Mouse (Mus musculus): ENCODE measurements around the gene Hexim2.
A peak's percentile ranks its signal among the peaks of the same experiment; 100 is the strongest.

The Hexim2 gene

GRCm38 (mm10) chr11:103111881-103112551 is 20.2 kb upstream of the Hexim2 start:
- DNase-seq (ENCODE audit: low read depth): no peak

GRCm38 (mm10) chr11:103112552-103112912 is 19.7 kb upstream of the Hexim2 start:
- no peak for DNase-seq (ENCODE audit: low read depth)

- DNase-seq (ENCODE audit: low read depth): no peak
Measured at GRCm38 (mm10) chr11:103113005-103113404, 19.2 kb upstream of the Hexim2 start.

- DNase-seq (ENCODE audit: low read depth): no peak
Measured at GRCm38 (mm10) chr11:103113771-103114170, 18.5 kb upstream of the Hexim2 start.

DNA sequence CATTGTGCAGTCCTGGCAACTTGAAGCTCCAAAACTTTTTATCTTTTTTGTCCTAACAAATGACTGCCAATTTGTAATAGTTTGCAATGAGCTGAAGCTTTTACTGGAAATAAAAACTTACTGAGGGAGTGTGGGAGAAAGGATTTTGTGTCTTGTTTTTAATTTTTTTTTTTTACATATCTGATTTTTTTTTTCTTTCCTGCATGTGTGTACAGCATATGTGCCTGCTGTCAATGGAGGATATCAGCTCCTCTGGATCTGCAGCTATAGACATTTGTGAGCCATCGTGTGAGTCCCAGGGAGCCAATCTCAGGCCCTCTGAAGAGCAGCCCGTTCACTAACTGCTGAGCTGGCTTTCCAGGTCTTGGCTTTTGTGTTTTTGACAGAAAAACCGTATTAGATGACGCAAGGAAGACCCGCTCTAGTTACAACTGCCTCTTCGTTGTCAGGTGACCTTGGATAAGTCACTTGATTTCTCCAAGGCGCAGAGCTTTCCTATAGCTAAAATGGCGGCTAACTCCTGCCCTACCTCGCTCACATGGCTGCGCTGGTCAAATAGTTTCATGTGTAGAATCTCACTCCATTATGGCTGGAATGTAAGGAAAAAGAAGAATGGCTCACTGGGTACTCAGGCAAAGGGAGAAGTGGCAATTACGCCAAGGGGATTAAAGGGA is 17.8 kb upstream of the Hexim2 start:
- DNase-seq (ENCODE audit: low read depth): peak; percentile 46

GRCm38 (mm10) chr11:103115163-103116007 is 16.8 kb upstream of the Hexim2 start:
- DNase-seq (ENCODE audit: low read depth): peak; percentile 89

DNA sequence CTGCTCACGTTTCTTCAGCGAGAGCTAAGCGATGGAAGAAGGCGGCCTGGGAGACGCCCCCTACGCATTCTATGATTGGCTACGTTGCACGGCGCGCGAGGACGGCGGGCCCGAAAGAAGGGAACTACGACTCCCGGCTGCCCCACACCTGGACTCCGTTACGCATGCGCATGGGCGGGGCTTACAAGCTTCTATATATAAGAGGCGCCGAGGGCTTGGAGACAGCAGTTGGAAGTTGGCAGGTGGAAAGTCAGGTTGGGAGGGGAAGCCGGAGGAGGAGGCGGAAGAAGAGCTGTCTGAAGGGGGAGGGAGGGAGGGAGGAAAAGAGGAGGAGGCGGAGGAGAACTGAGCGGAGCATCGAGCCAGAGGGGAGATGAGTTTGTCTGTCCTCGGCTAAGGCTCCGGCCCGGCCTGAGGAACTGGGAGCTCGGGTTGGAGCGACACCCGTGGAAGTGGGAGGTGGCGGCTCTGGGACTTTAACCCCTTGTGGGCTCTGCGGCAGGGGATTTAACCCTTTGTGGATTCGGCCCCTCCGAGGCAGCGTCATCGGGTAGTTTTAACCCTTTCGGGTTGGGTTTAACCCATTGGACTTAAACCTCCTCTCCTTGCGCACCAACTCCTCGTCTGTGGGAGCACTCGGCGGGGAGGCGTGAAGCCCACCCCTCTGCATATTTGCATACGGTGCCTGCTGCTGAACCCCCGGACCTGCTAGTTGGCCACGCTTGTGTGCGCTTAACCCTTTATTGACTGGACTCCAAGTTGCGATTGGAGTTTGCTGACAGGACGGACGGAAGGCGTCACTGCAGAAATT is 16.0 kb upstream of the Hexim2 start, which contains the start of gene Hexim1:
Gene Hexim1, plus strand, starts transcription at position 224 of the 811 bp plus-strand sequence.
- DNase-seq (ENCODE audit: low read depth): peak; percentile 100

DNA sequence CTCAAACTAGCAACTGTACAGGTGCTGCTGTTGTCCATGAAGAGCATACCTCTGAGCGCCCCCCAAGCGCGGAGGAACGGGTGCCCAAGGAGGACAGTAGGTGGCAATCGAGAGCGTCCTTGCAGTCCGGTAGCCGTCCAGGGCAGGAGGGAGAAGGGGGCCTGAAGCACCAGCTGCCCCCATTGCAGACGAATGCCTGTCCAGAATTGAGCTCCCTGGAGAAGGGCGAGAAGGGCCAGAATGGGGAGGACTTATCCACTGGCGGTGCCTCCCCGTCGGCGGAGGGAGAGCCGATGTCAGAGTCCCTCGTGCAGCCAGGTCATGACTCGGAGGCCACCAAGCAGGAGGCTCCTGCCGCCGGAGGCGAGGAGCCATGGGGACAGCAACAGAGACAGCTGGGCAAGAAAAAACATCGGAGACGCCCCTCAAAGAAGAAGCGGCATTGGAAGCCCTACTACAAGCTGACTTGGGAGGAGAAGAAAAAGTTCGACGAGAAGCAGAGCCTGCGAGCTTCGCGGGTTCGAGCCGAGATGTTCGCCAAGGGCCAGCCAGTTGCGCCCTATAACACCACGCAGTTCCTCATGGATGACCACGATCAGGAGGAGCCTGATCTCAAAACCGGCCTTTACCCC is 15.2 kb upstream of the Hexim2 start:
- DNase-seq (ENCODE audit: low read depth): peak; percentile 87

GRCm38 (mm10) chr11:103117591-103118009 is 14.6 kb upstream of the Hexim2 start:
- peak; percentile 62 for DNase-seq (ENCODE audit: low read depth)

GRCm38 (mm10) chr11:103118866-103119265 is 13.4 kb upstream of the Hexim2 start:
- DNase-seq (ENCODE audit: low read depth): no peak

GRCm38 (mm10) chr11:103119609-103120008 is 12.6 kb upstream of the Hexim2 start:
- DNase-seq (ENCODE audit: low read depth): peak; percentile 56

DNA sequence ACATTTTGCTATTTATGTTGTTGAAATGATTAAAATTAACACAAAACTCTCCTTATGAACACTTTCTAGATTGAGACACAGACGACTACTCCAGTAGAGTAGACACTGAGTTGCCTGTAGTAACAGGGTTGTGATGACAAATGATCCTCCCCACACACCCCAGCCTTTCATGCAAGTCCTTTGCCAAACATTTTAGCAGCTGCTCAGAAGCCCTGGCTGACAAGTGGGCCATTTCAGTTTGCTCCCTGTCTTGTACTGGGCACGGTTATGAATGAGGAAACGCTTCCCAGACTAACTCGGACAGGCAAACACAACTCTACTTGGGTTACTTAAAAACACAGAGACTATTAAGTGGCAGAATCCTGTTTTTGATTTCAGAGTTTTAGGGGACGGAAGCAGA is 11.9 kb upstream of the Hexim2 start:
- DNase-seq (ENCODE audit: low read depth): no peak

DNA sequence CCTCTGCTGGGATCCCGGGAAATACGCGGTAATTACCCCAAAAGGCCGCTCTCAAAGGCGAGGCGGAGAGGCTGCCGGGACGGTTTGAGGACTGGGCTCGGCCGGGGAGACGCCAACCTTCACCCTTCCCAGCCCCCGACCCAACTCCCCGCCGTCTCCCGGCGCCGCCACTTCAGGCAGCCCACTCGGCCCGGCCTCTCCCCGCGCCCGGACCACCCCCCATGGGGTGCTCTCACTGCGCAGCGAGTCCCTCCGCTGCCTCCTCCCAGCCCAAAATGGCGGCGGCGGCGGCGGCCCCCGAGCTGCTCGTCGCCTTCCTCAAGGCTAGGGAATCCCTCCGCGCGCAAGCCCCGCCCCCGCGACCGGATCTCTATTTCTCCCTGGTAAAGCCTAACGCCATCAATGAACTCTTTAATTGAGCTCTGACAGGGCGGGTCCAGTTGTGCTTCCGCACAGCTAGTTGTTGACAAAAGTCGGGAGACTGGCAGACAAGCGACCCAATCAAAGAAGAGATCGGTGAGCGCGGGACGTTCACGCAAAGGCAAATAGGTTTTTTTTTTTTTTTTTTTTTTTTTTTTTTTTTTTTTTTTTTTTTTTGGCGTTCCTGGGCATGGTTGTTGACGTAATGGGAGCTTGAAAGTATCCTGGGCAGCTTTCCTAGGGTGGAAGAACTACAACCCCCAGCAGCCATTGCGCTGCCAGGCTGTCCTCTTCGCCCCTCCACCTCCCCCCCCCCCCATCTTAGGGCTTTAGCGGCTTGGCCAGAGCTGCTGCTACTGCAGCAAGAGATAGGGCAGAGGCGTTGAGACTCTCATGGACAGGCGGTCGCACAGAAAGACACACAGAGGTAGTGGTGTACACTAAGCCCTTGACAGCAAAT is 587 bp downstream of the Hexim2 start:
- peak; percentile 100 for DNase-seq (ENCODE audit: low read depth)

GRCm38 (mm10) chr11:103133456-103134185 is 1.4 kb downstream of the Hexim2 start:
- DNase-seq (ENCODE audit: low read depth): peak; percentile 43

DNA sequence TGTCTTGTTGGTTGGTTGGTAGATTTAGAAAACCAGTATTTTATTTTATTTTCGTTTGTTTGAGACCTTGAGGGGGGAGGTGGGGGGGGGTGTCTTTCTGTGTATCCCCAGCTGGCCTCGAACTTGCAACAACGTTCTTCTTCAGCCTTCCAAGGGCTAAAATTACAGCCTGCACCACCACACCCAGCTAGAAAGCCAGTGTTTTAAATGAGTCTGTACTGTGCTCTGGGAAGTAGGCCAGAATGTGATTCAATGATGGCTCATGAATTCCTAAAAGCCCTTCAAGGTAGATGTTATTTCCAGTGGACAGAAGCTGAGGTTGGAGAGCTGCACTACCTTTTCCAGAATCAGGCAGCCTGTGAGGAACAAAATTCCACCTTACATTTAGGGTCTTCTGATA is 2.0 kb downstream of the Hexim2 start:
- peak; percentile 93 for DNase-seq (ENCODE audit: low read depth)

DNA sequence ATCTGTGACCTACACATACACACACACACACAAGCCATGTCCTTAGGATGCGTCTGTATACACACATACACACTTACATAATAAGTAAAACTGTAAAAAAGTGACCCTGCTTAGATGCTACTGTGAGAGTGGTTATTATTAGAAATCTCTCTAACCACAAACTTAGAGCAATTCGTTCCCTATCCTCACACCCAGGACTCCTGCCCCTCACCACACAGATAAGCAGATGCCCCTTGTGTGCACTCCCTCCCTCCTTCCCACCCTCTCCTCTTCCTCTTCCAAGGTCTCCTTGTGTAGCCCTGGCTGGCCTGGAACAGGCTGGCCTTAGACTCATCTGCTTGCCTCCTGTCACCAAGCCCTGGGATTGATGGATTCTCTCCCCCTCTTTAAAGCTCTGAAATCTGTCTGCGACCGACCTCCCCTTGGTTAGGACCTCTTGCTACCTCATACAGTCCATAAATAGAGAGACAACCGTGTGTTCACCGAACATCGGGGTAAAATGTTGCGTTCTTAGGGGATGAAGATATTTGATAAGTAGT is 3.9 kb downstream of the Hexim2 start:
- no peak for DNase-seq (ENCODE audit: low read depth)

GRCm38 (mm10) chr11:103139951-103140762 is 7.9 kb downstream of the Hexim2 start:
- DNase-seq (ENCODE audit: low read depth): peak; percentile 67

DNA sequence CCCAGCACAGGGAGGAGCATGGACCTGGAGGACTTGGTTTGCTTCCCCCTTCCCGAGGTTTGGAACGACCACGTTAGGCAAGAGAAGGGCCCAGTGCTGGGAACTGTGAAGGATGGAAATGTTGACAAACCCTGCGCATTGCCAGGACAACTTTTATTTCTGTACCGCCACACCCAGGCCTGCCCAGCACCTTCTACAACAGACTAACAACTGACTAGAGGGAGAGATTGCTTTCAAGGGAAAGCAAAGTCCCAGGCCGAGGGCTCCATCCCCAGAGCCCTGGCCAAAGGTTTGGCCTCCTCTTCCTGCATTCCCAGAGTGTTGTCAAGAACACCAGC is 8.5 kb downstream of the Hexim2 start:
- peak; percentile 74 for DNase-seq (ENCODE audit: low read depth)

Data from NIH3T3 (cell line).